Mouse (Mus musculus): ENCODE measurements at regions not wholly inside any gene's neighbourhood (a gene's known extent, or its start where the extent isn't known, plus 50 kb on each side); places are given as distances from the start of the nearest gene placed in this dataset.

- DNase-seq (ENCODE audit: low spot score in 2 of 2): no peak
Observed at GRCm38 (mm10) chr3:101694311-101694710, 89.8 kb upstream of the Atp1a1 start.

GRCm38 (mm10) chr3:101691937-101692604 lies 87.6 kb upstream of the Atp1a1 start:
- DNase-seq (ENCODE audit: low spot score in 2 of 2): no peak

GRCm38 (mm10) chr3:101690779-101691178 lies 86.3 kb upstream of the Atp1a1 start:
- DNase-seq (ENCODE audit: low spot score in 2 of 2): no peak

- no peak for DNase-seq (ENCODE audit: low spot score in 2 of 2)
Observed at GRCm38 (mm10) chr3:101690222-101690621, 85.7 kb upstream of the Atp1a1 start.

- no peak for DNase-seq (ENCODE audit: low spot score in 2 of 2)
Observed at GRCm38 (mm10) chr3:101685203-101685602, 80.7 kb upstream of the Atp1a1 start.

- no peak for DNase-seq (ENCODE audit: low spot score in 2 of 2)
Observed at GRCm38 (mm10) chr3:101672943-101673342, 68.5 kb upstream of the Atp1a1 start.

- DNase-seq (ENCODE audit: low spot score in 2 of 2): no peak
Observed at GRCm38 (mm10) chr3:101670561-101671001, 66.1 kb upstream of the Atp1a1 start.

GRCm38 (mm10) chr3:101669743-101670142 lies 65.3 kb upstream of the Atp1a1 start:
- no peak for DNase-seq (ENCODE audit: low spot score in 2 of 2)

- DNase-seq (ENCODE audit: low spot score in 2 of 2): no peak
Observed at GRCm38 (mm10) chr3:101667767-101668387, 63.4 kb upstream of the Atp1a1 start.

- no peak for DNase-seq (ENCODE audit: low spot score in 2 of 2)
Observed at GRCm38 (mm10) chr3:101667186-101667585, 62.7 kb upstream of the Atp1a1 start.

GRCm38 (mm10) chr3:101666583-101666982 lies 62.1 kb upstream of the Atp1a1 start:
- DNase-seq (ENCODE audit: low spot score in 2 of 2): no peak

- peak in 1 of 2 experiments; percentile 21 for DNase-seq (ENCODE audit: low spot score in 2 of 2)
Observed at GRCm38 (mm10) chr3:101661184-101661992, 56.9 kb upstream of the Atp1a1 start.

- no peak for DNase-seq (ENCODE audit: low spot score in 2 of 2)
Observed at GRCm38 (mm10) chr3:101660635-101661034, 56.2 kb upstream of the Atp1a1 start.

- DNase-seq (ENCODE audit: low spot score in 2 of 2): peak; percentile 55 to 80
Observed at GRCm38 (mm10) chr3:101660176-101660575, 55.7 kb upstream of the Atp1a1 start.

- no peak for DNase-seq (ENCODE audit: low spot score in 2 of 2)
Observed at GRCm38 (mm10) chr3:101657979-101658378, 53.5 kb upstream of the Atp1a1 start.

GRCm38 (mm10) chr3:101654720-101655119 lies 50.2 kb upstream of the Atp1a1 start:
- DNase-seq (ENCODE audit: low spot score in 2 of 2): no peak
